Mouse (Mus musculus) E14TG2a.4 (cell line): ENCODE measurements around the gene Smyd3.

Experiments used
- CTCF ChIP-seq: conservative IDR thresholded peaks from 2 replicates; pipeline ENCODE4 v1.5.1; 2014; ENCODE audit warnings: low read length
- POU5F1 ChIP-seq: IDR thresholded peaks from 2 replicates; pipeline ENCODE4 v1.6.1; 2014; ENCODE audit warnings: low read length, borderline replicate concordance

GRCm38 (mm10) chr1:178936976-178937375, 580.9 kb downstream of the Smyd3 start:
- TF ChIP-seq CTCF (no peak), POU5F1 (no peak)
